Mouse (Mus musculus) myocyte (in vitro differentiated cells): Measurements from ENCODE around the gene Emilin1.

Experiments used
- E2F4 ChIP-seq: IDR thresholded peaks from one replicate; pipeline ENCODE4 v1.6.1; 2011; ENCODE audit warnings: mild to moderate bottlenecking, control low read depth, moderate library complexity; ENCODE audit not compliant: insufficient read depth
- MAX ChIP-seq: IDR thresholded peaks from one replicate; pipeline ENCODE4 v1.6.1; 2011; ENCODE audit warnings: low read depth, mild to moderate bottlenecking, control low read depth
- MYOG ChIP-seq, 3 experiments: IDR thresholded peaks; one replicate each; pipeline ENCODE4 v1.6.1; 2011; ENCODE audit warnings: control low read depth in 2 of 3, low read depth in 2 of 3, mild to moderate bottlenecking in 2 of 3; ENCODE audit not compliant: insufficient read length in 2 of 3, control insufficient read depth in 1 of 3, insufficient read depth in 1 of 3
- POLR2A ChIP-seq: IDR thresholded peaks from one replicate; pipeline ENCODE4 v1.6.1; 2011; ENCODE audit warnings: low read depth, mild to moderate bottlenecking, control low read depth, moderate library complexity; ENCODE audit not compliant: insufficient read length
- POLR2AphosphoS2 ChIP-seq: IDR thresholded peaks from one replicate; pipeline ENCODE4 v1.6.1; 2011; ENCODE audit warnings: low read depth, control low read depth; ENCODE audit not compliant: insufficient read length
- TCF12 ChIP-seq: IDR thresholded peaks from one replicate; pipeline ENCODE4 v1.6.1; 2011; ENCODE audit warnings: mild to moderate bottlenecking, control low read depth; ENCODE audit not compliant: poor library complexity, insufficient read depth, severe bottlenecking

DNA sequence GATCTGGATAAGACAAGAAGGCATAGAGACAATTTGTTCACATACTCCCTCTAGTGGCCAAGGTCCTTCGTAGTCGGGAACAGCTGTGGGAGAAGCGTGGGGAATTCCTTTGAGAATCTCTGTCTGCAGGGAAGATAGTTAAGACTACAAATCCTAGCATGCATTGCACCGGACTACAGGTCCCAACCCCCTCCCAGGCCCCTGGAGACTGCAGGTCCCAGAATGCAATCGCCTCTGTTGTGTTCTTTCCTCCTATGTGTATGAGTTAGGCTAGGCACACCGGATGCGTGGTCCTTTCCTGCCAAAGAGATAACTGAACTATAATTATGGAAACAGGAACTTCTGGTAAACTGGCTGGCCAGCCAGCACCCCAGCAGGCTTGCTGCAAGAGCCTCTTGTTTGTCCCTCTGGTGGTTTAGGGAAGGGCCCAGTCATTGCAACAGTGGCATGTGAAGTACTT is 2.8 kb downstream of the Emilin1 start:
- TF ChIP-seq POLR2A (no peak), MYOG (IDR thresholded peaks at IDR 0.05; ENCODE audit: control insufficient read depth in 1 of 3, insufficient read depth in 1 of 3, insufficient read length in 2 of 3, low read depth in 2 of 3) (peak in 1 of 3 experiments; percentile 84), E2F4 (no peak), MAX (no peak), POLR2AphosphoS2 (no peak), TCF12 (peak; percentile 42)
